Mouse (Mus musculus) heart, embryonic 11.5 days (tissue): ENCODE data around the gene Hist1h1b. TPM values are rescaled to one million over a fixed set of nuclear protein-coding genes. Genes with fewer than 3 reads are reported as not detected.
A peak's percentile ranks its signal among the peaks of the same experiment; 100 is the strongest.
"Not testable (repeated sequence)": the region's sequence is repeated elsewhere in the genome, so short reads cannot be mapped to it uniquely, and the experiment has no call there.

Experiments
- ATAC-seq: fragments of 200-750 bp; cut with Nextera tagmentation; replicated peaks from 2 replicates; pipeline ENCODE4 v1.8.0; 2017; ENCODE audit warnings: moderate library complexity; ENCODE audit not compliant: insufficient number of reproducible peaks, low FRiP score, low TSS enrichment
- H3K27ac ChIP-seq: fragments of 300-500 bp; sonication (generic); 2 replicates; pipeline ENCODE4 v1.5.1; 2014; ENCODE audit warnings: mild to moderate bottlenecking, low read depth, low read length
- H3K27me3 ChIP-seq: fragments of 300-500 bp; sonication (generic); 2 replicates; pipeline ENCODE4 v1.6.1; 2014; ENCODE audit warnings: mild to moderate bottlenecking, low read length, mixed read lengths; ENCODE audit not compliant: control insufficient read depth, insufficient read depth
- H3K36me3 ChIP-seq: fragments of 300-500 bp; sonication (generic); 2 replicates; pipeline ENCODE4 v1.6.1; 2014; ENCODE audit warnings: mild to moderate bottlenecking, low read length, moderate library complexity, mixed read lengths; ENCODE audit not compliant: control insufficient read depth, insufficient read depth
- H3K4me1 ChIP-seq: fragments of 300-500 bp; sonication (generic); 2 replicates; pipeline ENCODE4 v1.6.1; 2014; ENCODE audit warnings: low read length; ENCODE audit not compliant: control insufficient read depth, insufficient read depth
- H3K4me2 ChIP-seq: fragments of 300-500 bp; sonication (generic); 2 replicates; pipeline ENCODE4 v1.6.1; 2014; ENCODE audit warnings: mild to moderate bottlenecking, moderate library complexity
- H3K4me3 ChIP-seq: fragments of 300-500 bp; sonication (generic); 2 replicates; pipeline ENCODE4 v1.5.1; 2014; ENCODE audit warnings: low read depth, low read length
- H3K9ac ChIP-seq: fragments of 300-500 bp; sonication (generic); 2 replicates; pipeline ENCODE4 v1.6.1; 2014; ENCODE audit warnings: mild to moderate bottlenecking, low read depth, low read length, moderate library complexity
- H3K9me3 ChIP-seq: fragments of 300-500 bp; sonication (generic); replicated peaks from 2 replicates; pipeline ENCODE4 v1.6.1; 2016; ENCODE audit warnings: low read length; ENCODE audit not compliant: control insufficient read depth
- WGBS: fragments of 180-500 bp; shearing (Covaris S2); extraction: QIAGEN DNeasy Blood & Tissue Kit; methylation state at CpG from one replicate; pipeline ENCODE4 v1.1.7; 2014; ENCODE audit not compliant: insufficient replicate concordance; 5-methylcytosine and 5-hydroxymethylcytosine counted together
- microRNA-seq: library from miRNA; unstranded; fragments of <30 nt; microRNA quantifications from one replicate; pipeline ENCODE4, GENCODE M21; 2016; ENCODE audit warnings: borderline number of aligned reads
- polyA plus RNA-seq: library from polyadenylated mRNA; unstranded; fragments of >200 nt; fragmentation: Nextera tagmentation; extraction: Ambion mirVana; gene quantifications from 2 replicates; pipeline ENCODE4 v1.2.1, GENCODE M21; 2014

Hist1h1b gene
- polyA plus RNA-seq, 1 experiment from 2014 or later, result 10.8 TPM

- Histone ChIP-seq H3K27me3 (no peaks in the 10 kb centered on the region), H3K4me3 (peak overlapping the region; percentile 57), H3K9me3 (no peaks in the 10 kb centered on the region), H3K9ac (peak overlapping the region; percentile 72), H3K27ac (peak overlapping the region; percentile 79), H3K4me2 (peak overlapping the region; percentile 79), H3K36me3 (no peaks in the 10 kb centered on the region), H3K4me1 (peaks cover 13% of the 10 kb centered on the region)
- 6% methylated on average over 5 of the region's 5 CpGs for WGBS
- no peak for ATAC-seq
These were observed 30.9 kb downstream of the Hist1h1b start for GRCm38 (mm10) chr13:21749387-21750158.

GRCm38 (mm10) chr13:21745006-21745405, 35.4 kb downstream of the Hist1h1b start:
- no peaks in the 10 kb centered on the region for H3K36me3 ChIP-seq
- no peak overlapping the region for H3K4me2 ChIP-seq
- H3K9me3 ChIP-seq, result no peaks in the 10 kb centered on the region
- H3K27me3 ChIP-seq, result no peaks in the 10 kb centered on the region
- no peak overlapping the region for H3K9ac ChIP-seq
- no peak for ATAC-seq
- H3K4me3 ChIP-seq, result no peak overlapping the region
- no peak overlapping the region for H3K27ac ChIP-seq
- H3K4me1 ChIP-seq, result peaks cover 3% of the 10 kb centered on the region; the same call in 1 of the 2 replicates
- WGBS, result 77% methylated on average over 1 of the region's 1 CpGs

GRCm38 (mm10) chr13:21734906-21735767, 45.3 kb downstream of the Hist1h1b start, which contains the start of gene Hist1h4j:
Gene Hist1h4j (plus strand): TSS chr13:21735064.
- H3K4me3 ChIP-seq, result peak within 1 kb of the TSS; percentile 51
- peak within 1 kb of the TSS; percentile 79 for H3K9ac ChIP-seq
- H3K4me2 ChIP-seq, result peak within 1 kb of the TSS; percentile 78
- not testable (repeated sequence) for H3K9me3 ChIP-seq, H3K36me3 ChIP-seq, H3K4me1 ChIP-seq, H3K27me3 ChIP-seq
- H3K27ac ChIP-seq, result peak within 1 kb of the TSS; percentile 95
- under 1% methylated on average over 39 of the region's 56 CpGs for WGBS
- peak; percentile 91 for ATAC-seq

GRCm38 (mm10) chr13:21734010-21734905, 46.2 kb downstream of the Hist1h1b start:
- under 1% methylated on average over 21 of the region's 21 CpGs for whole genome bisulfite sequencing
- peak; percentile 69 for ATAC-seq
- Histone ChIP-seq H3K36me3 (no peaks in the 10 kb centered on the region), H3K4me3 (peak overlapping the region; percentile 51), H3K27ac (peak overlapping the region; percentile 95), H3K4me2 (peak overlapping the region; percentile 78), H3K27me3 (no peaks in the 10 kb centered on the region), H3K9me3 (no peaks in the 10 kb centered on the region), H3K4me1 (no peaks in the 10 kb centered on the region), H3K9ac (peak overlapping the region; percentile 79)

GRCm38 (mm10) chr13:21733466-21733865, 47.0 kb downstream of the Hist1h1b start:
- no peak overlapping the region for H3K27ac ChIP-seq
- H3K27me3 ChIP-seq, result no peaks in the 10 kb centered on the region
- peak overlapping the region; percentile 1; the same call in 1 of the 2 replicates for H3K9ac ChIP-seq
- no peak overlapping the region for H3K4me2 ChIP-seq
- H3K4me3 ChIP-seq, result no peak overlapping the region
- no peaks in the 10 kb centered on the region for H3K4me1 ChIP-seq
- ATAC-seq, result 0 out of 2 replicates have a peak, but pooled peaks have one; percentile 25
- no peaks in the 10 kb centered on the region for H3K9me3 ChIP-seq
- WGBS, result 57% methylated on average over 5 of the region's 5 CpGs
- H3K36me3 ChIP-seq, result no peaks in the 10 kb centered on the region

Small RNA genes lying within 50 kb of the gene (microRNA-seq; reads per million reads assigned to microRNA genes)
- gene Gm19658, result not detected
- not detected for gene Gm44346
- gene Gm44454, result 1.3 reads per million, percentile 17 among the genes with 10 or more reads in this experiment

Other genes starting within 250 kb of the Hist1h1b start
- 6.4 and 6.5 TPM in 2 replicates for gene Zkscan8, start 249.5 kb downstream of the Hist1h1b start, polyA plus RNA-seq
- gene Olfr1366, start 237.8 kb downstream of the Hist1h1b start, polyA plus RNA-seq, result 0.14 and 0.15 TPM in 2 replicates
- gene Olfr1535, start 220.7 kb downstream of the Hist1h1b start, polyA plus RNA-seq, result not detected in 2 replicates
- not detected in 2 replicates for gene Olfr1364, start 198.9 kb downstream of the Hist1h1b start, polyA plus RNA-seq
- gene Olfr1362, start 166.6 kb downstream of the Hist1h1b start, polyA plus RNA-seq, result not detected in 2 replicates
- gene Olfr11, start 138.1 kb downstream of the Hist1h1b start, polyA plus RNA-seq, result not detected in 2 replicates
- gene Olfr1361, start 117.2 kb downstream of the Hist1h1b start, polyA plus RNA-seq, result not detected in 2 replicates
- gene Olfr1360, start 103.2 kb downstream of the Hist1h1b start, polyA plus RNA-seq, result not detected in 2 replicates
- not detected in 2 replicates for gene Olfr1359, start 82.5 kb downstream of the Hist1h1b start, polyA plus RNA-seq
- not detected in 2 replicates for gene Hist1h2bl, start 64.5 kb downstream of the Hist1h1b start, polyA plus RNA-seq
- 6.5 and 8.4 TPM in 2 replicates for gene Hist1h2ai, start 64.2 kb downstream of the Hist1h1b start, polyA plus RNA-seq
- gene Hist1h3h, start 63.0 kb downstream of the Hist1h1b start, polyA plus RNA-seq, result 4.4 TPM in 1 of 2 replicates, not detected in the other
- 1.4 and 1.6 TPM in 2 replicates for gene Hist1h2bm, start 58.6 kb downstream of the Hist1h1b start, polyA plus RNA-seq
- gene Hist1h4j, start 45.6 kb downstream of the Hist1h1b start, polyA plus RNA-seq, result 0.79 and 1.1 TPM in 2 replicates
- 3.0 TPM in 1 of 2 replicates, not detected in the other for gene Hist1h4k, start 30.1 kb downstream of the Hist1h1b start, polyA plus RNA-seq
- 3.1 and 4.2 TPM in 2 replicates for gene Hist1h2ak, start 26.8 kb downstream of the Hist1h1b start, polyA plus RNA-seq
- gene Hist1h2bn, start 26.5 kb downstream of the Hist1h1b start, polyA plus RNA-seq, result 1.6 and 2.0 TPM in 2 replicates
- 107 and 123 TPM in 2 replicates for gene Hist1h3i, start 2.7 kb upstream of the Hist1h1b start, polyA plus RNA-seq
- gene Hist1h2an, start 6.6 kb upstream of the Hist1h1b start, polyA plus RNA-seq, result 3.3 and 6.2 TPM in 2 replicates
- 1.5 TPM in 1 of 2 replicates, not detected in the other for gene Hist1h2bp, start 6.8 kb upstream of the Hist1h1b start, polyA plus RNA-seq
- 9.4 and 11.6 TPM in 2 replicates for gene Hist1h2bq, start 29.6 kb upstream of the Hist1h1b start, polyA plus RNA-seq
- gene Hist1h2ao, start 29.8 kb upstream of the Hist1h1b start, polyA plus RNA-seq, result not detected in 2 replicates
- gene Hist1h4m, start 31.1 kb upstream of the Hist1h1b start, polyA plus RNA-seq, result not detected in 2 replicates
- 7.1 and 10.5 TPM in 2 replicates for gene Hist1h4n, start 51.6 kb upstream of the Hist1h1b start, polyA plus RNA-seq
- gene Hist1h2ap, start 52.9 kb upstream of the Hist1h1b start, polyA plus RNA-seq, result 2,147 and 2,559 TPM in 2 replicates
- gene Hist1h2br, start 53.1 kb upstream of the Hist1h1b start, polyA plus RNA-seq, result 10.3 and 12.3 TPM in 2 replicates
- 6.7 and 7.6 TPM in 2 replicates for gene Zfp184, start 164.5 kb upstream of the Hist1h1b start, polyA plus RNA-seq
- not detected in 2 replicates for gene Pom121l2, start 200.6 kb upstream of the Hist1h1b start, polyA plus RNA-seq
- gene Prss16, start 229.1 kb upstream of the Hist1h1b start, polyA plus RNA-seq, result 0.24 and 0.66 TPM in 2 replicates